Mouse (Mus musculus) spleen, adult 2 months (tissue): ENCODE data around the gene Btg3.

Source experiments
- CTCF ChIP-seq: fragments of 200-500 bp; IDR thresholded peaks from 2 replicates; pipeline ENCODE4 v1.5.1; 2011; ENCODE audit warnings: mild to moderate bottlenecking, inconsistent platforms; ENCODE audit not compliant: insufficient read depth, insufficient read length, insufficient replicate concordance; ENCODE audit errors: extremely low read depth
- POLR2A ChIP-seq: fragments of 200-500 bp; IDR thresholded peaks from 2 replicates; pipeline ENCODE4 v1.6.1; 2011; ENCODE audit warnings: low read depth, low read length, inconsistent platforms

GRCm38 (mm10) chr16:78372786-78373185, 4.2 kb downstream of the Btg3 start:
- no peak for TF ChIP-seq CTCF
- TF ChIP-seq POLR2A = no peak
